Mouse (Mus musculus) intestine, postnatal 0 days (tissue): ENCODE measurements around the gene Slc35e2. TPM values are rescaled to one million over a fixed set of nuclear protein-coding genes. Genes with fewer than 3 reads are reported as not detected.

Experiments used
- ATAC-seq: fragments of 200-750 bp; cut with Nextera tagmentation; 2 replicates; pipeline ENCODE4 v1.8.0; 2017; ENCODE audit warnings: mild to moderate bottlenecking, moderate TSS enrichment, moderate library complexity
- H3K27ac ChIP-seq: fragments of 300-500 bp; sonication (generic); 2 replicates; pipeline ENCODE4 v1.5.1; 2014; ENCODE audit warnings: mild to moderate bottlenecking, low read depth, low read length, moderate library complexity
- H3K27me3 ChIP-seq: fragments of 300-500 bp; sonication (generic); replicated peaks from 2 replicates; pipeline ENCODE4 v1.6.1; 2014; ENCODE audit warnings: low read length, mixed read lengths; ENCODE audit not compliant: control insufficient read depth, insufficient read depth
- H3K36me3 ChIP-seq: fragments of 300-500 bp; sonication (generic); 2 replicates; pipeline ENCODE4 v1.6.1; 2014; ENCODE audit warnings: mild to moderate bottlenecking, moderate library complexity; ENCODE audit not compliant: control insufficient read depth, insufficient read depth
- H3K4me1 ChIP-seq: fragments of 300-500 bp; sonication (generic); replicated peaks from 2 replicates; pipeline ENCODE4 v1.6.1; 2014; ENCODE audit warnings: antibody characterized with exemption, low read length, mixed read lengths; ENCODE audit not compliant: control insufficient read depth, insufficient read depth
- H3K4me2 ChIP-seq: fragments of 300-500 bp; sonication (generic); replicated peaks from 2 replicates; pipeline ENCODE4 v1.6.1; 2014; ENCODE audit warnings: low read depth, mild to moderate bottlenecking, moderate library complexity
- H3K4me3 ChIP-seq: fragments of 300-500 bp; sonication (generic); 2 replicates; pipeline ENCODE4 v1.5.1; 2014; ENCODE audit warnings: low read depth, low read length
- H3K9ac ChIP-seq: fragments of 300-500 bp; sonication (generic); 2 replicates; pipeline ENCODE4 v1.6.1; 2014; ENCODE audit warnings: mild to moderate bottlenecking, low read depth, low read length
- H3K9me3 ChIP-seq: fragments of 300-500 bp; sonication (generic); 2 replicates; pipeline ENCODE4 v1.6.1; 2016; ENCODE audit warnings: mixed run types; ENCODE audit not compliant: control insufficient read depth
- CTCF ChIP-seq: sonication (generic); IDR thresholded peaks from 2 replicates; pipeline ENCODE4 v1.5.1; 2016; ENCODE audit warnings: low read depth, mild to moderate bottlenecking, control low read depth, antibody characterized with exemption, moderate library complexity
- WGBS: fragments of 180-500 bp; shearing (Covaris S2); extraction: QIAGEN DNeasy Blood & Tissue Kit; methylation state at CpG from one replicate; pipeline ENCODE4 v1.1.7; 2014; 5-methylcytosine and 5-hydroxymethylcytosine counted together
- polyA plus RNA-seq: library from polyadenylated mRNA; unstranded; fragments of >200 nt; fragmentation: Nextera tagmentation; extraction: Ambion mirVana; gene quantifications from 2 replicates; pipeline ENCODE4 v1.2.1, GENCODE M21; 2015

Gene Slc35e2
- polyA plus RNA-seq, 1 experiment from 2014 or later, result 5.1 TPM

- no peaks in the 10 kb centered on the region for H3K27me3 ChIP-seq
- H3K27ac ChIP-seq, result no peak overlapping the region
- H3K4me1 ChIP-seq, result no peaks in the 10 kb centered on the region
- H3K36me3 ChIP-seq, result peaks cover 10% of the 10 kb centered on the region; the same call in 1 of the 2 replicates
- no peak overlapping the region for H3K4me3 ChIP-seq
- WGBS, result 69% methylated on average over 4 of the region's 4 CpGs
- no peak overlapping the region for H3K4me2 ChIP-seq
- TF ChIP-seq CTCF, result no peak
- ATAC-seq, result no peak
- no peak overlapping the region for H3K9ac ChIP-seq
- no peaks in the 10 kb centered on the region for H3K9me3 ChIP-seq
Observed at GRCm38 (mm10) chr4:155605132-155605531, 3.9 kb downstream of the Slc35e2 start.

- 67% methylated on average over 2 of the region's 2 CpGs for WGBS
- no peak overlapping the region for H3K27ac ChIP-seq
- peaks cover 13% of the 10 kb centered on the region; the same call in 1 of the 2 replicates for H3K36me3 ChIP-seq
- no peak for ATAC-seq
- TF ChIP-seq CTCF, result no peak
- H3K4me3 ChIP-seq, result no peak overlapping the region
- no peak overlapping the region for H3K9ac ChIP-seq
- H3K9me3 ChIP-seq, result no peaks in the 10 kb centered on the region
- no peaks in the 10 kb centered on the region for H3K27me3 ChIP-seq
- H3K4me2 ChIP-seq, result no peak overlapping the region
- H3K4me1 ChIP-seq, result no peaks in the 10 kb centered on the region
Observed at GRCm38 (mm10) chr4:155606825-155607224, 5.6 kb downstream of the Slc35e2 start.

- H3K27me3 ChIP-seq, result no peaks in the 10 kb centered on the region
- peak; percentile 58 for ATAC-seq
- no peak overlapping the region for H3K4me3 ChIP-seq
- no peaks in the 10 kb centered on the region for H3K9me3 ChIP-seq
- peaks cover 26% of the 10 kb centered on the region for H3K36me3 ChIP-seq
- TF ChIP-seq CTCF, result no peak
- H3K9ac ChIP-seq, result no peak overlapping the region
- no peaks in the 10 kb centered on the region for H3K4me1 ChIP-seq
- H3K27ac ChIP-seq, result peak overlapping the region; percentile 68
- WGBS, result 55% methylated on average over 3 of the region's 3 CpGs
- H3K4me2 ChIP-seq, result no peak overlapping the region
Observed at GRCm38 (mm10) chr4:155611860-155612259, 10.6 kb downstream of the Slc35e2 start.

GRCm38 (mm10) chr4:155613264-155613663, 12.0 kb downstream of the Slc35e2 start:
- H3K36me3 ChIP-seq, result peaks cover 40% of the 10 kb centered on the region

GRCm38 (mm10) chr4:155618321-155618720, 17.1 kb downstream of the Slc35e2 start:
- Histone ChIP-seq H3K27ac (no peak overlapping the region), H3K4me3 (no peak overlapping the region), H3K27me3 (no peaks in the 10 kb centered on the region), H3K9me3 (no peaks in the 10 kb centered on the region), H3K9ac (no peak overlapping the region), H3K36me3 (peaks cover 56% of the 10 kb centered on the region), H3K4me2 (no peak overlapping the region), H3K4me1 (no peaks in the 10 kb centered on the region)
- TF ChIP-seq CTCF, result no peak
- no peak for ATAC-seq
- 91% methylated on average over 5 of the region's 5 CpGs for WGBS

More at GRCm38 (mm10) chr4:155613264-155613663, 12.0 kb downstream of the Slc35e2 start:
- peak overlapping the region; percentile 17 for H3K27ac ChIP-seq
- no peak overlapping the region for H3K9ac ChIP-seq
- ATAC-seq, result peak; percentile 59
- no peak overlapping the region for H3K4me2 ChIP-seq
- H3K4me1 ChIP-seq, result no peaks in the 10 kb centered on the region
- no peak overlapping the region for H3K4me3 ChIP-seq
- WGBS, result 89% methylated on average over 3 of the region's 3 CpGs
- H3K9me3 ChIP-seq, result no peaks in the 10 kb centered on the region
- TF ChIP-seq CTCF, result no peak
- H3K27me3 ChIP-seq, result no peaks in the 10 kb centered on the region

- H3K9ac ChIP-seq, result peak within 1 kb of the TSS; percentile 88
- H3K4me3 ChIP-seq, result peak within 1 kb of the TSS; percentile 93
- H3K36me3 ChIP-seq, result peaks cover 34% of the 10 kb centered on the region
- peak; percentile 99 for ATAC-seq
- WGBS, result under 1% methylated on average over 84 of the region's 84 CpGs
- no peaks in the 10 kb centered on the region for H3K9me3 ChIP-seq
- TF ChIP-seq CTCF, result no peak
- peak within 1 kb of the TSS; percentile 94 for H3K27ac ChIP-seq
- no peaks in the 10 kb centered on the region for H3K27me3 ChIP-seq
- H3K4me1 ChIP-seq, result no peaks in the 10 kb centered on the region
- H3K4me2 ChIP-seq, result peak within 1 kb of the TSS; percentile 81
Observed at GRCm38 (mm10) chr4:155624338-155625291, 23.4 kb downstream of the Slc35e2 start, which contains the start of gene Cdk11b. TSS of gene Cdk11b (plus strand) at chr4:155624854.
